Mouse (Mus musculus) lung, postnatal 0 days (tissue): ENCODE measurements around the gene Fars2. TPM values are rescaled to one million over a fixed set of nuclear protein-coding genes. Genes with fewer than 3 reads are reported as not detected.

ENCODE experiments used
- ATAC-seq: fragments of 200-750 bp; cut with Nextera tagmentation; 2 replicates; pipeline ENCODE4 v1.8.0; 2017; ENCODE audit warnings: moderate library complexity
- DNase-seq: peaks from one replicate; pipeline ENCODE4 v3.0.0-alpha.2; 2016; ENCODE audit warnings: low spot score
- H3K27ac ChIP-seq: fragments of 300-500 bp; sonication (generic); 2 replicates; pipeline ENCODE4 v1.5.1; 2014; ENCODE audit warnings: antibody characterized with exemption, mild to moderate bottlenecking, low read length, mixed read lengths
- H3K27me3 ChIP-seq: fragments of 300-500 bp; sonication (generic); replicated peaks from 2 replicates; pipeline ENCODE4 v1.6.1; 2014; ENCODE audit warnings: low read length, mixed read lengths; ENCODE audit not compliant: insufficient read depth
- H3K36me3 ChIP-seq: fragments of 300-500 bp; sonication (generic); 2 replicates; pipeline ENCODE4 v1.6.1; 2014; ENCODE audit warnings: low read length, mixed read lengths; ENCODE audit not compliant: insufficient read depth
- H3K4me1 ChIP-seq: fragments of 300-500 bp; sonication (generic); 2 replicates; pipeline ENCODE4 v1.6.1; 2014; ENCODE audit warnings: antibody characterized with exemption, low read depth, low read length, mixed read lengths; ENCODE audit not compliant: insufficient read depth
- H3K4me2 ChIP-seq: fragments of 300-500 bp; sonication (generic); replicated peaks from 2 replicates; pipeline ENCODE4 v1.6.1; 2014; ENCODE audit warnings: low read depth, mild to moderate bottlenecking, low read length, moderate library complexity, mixed read lengths
- H3K4me3 ChIP-seq: fragments of 300-500 bp; sonication (generic); 2 replicates; pipeline ENCODE4 v1.5.1; 2014; ENCODE audit warnings: low read depth, low read length
- H3K9ac ChIP-seq: fragments of 300-500 bp; sonication (generic); replicated peaks from 2 replicates; pipeline ENCODE4 v1.6.1; 2014; ENCODE audit warnings: low read depth, mild to moderate bottlenecking
- H3K9me3 ChIP-seq: fragments of 300-500 bp; sonication (generic); 2 replicates; pipeline ENCODE4 v1.6.1; 2016; ENCODE audit warnings: low read length, mixed read lengths
- CTCF ChIP-seq: IDR thresholded peaks from 2 replicates; pipeline ENCODE4 v1.5.1; 2016; ENCODE audit warnings: antibody characterized with exemption, mild to moderate bottlenecking
- EP300 ChIP-seq: IDR thresholded peaks from 2 replicates; pipeline ENCODE4 v1.6.1; 2016; ENCODE audit warnings: antibody characterized with exemption, mild to moderate bottlenecking, control low read depth
- WGBS: fragments of 180-500 bp; shearing (Covaris S2); extraction: QIAGEN DNeasy Blood & Tissue Kit; methylation state at CpG from one replicate; pipeline ENCODE4 v1.1.7; 2014; 5-methylcytosine and 5-hydroxymethylcytosine counted together
- polyA plus RNA-seq: library from polyadenylated mRNA; unstranded; fragments of >200 nt; fragmentation: Nextera tagmentation; extraction: Ambion mirVana; gene quantifications from 2 replicates; pipeline ENCODE4 v1.2.1, GENCODE M21; 2015

Gene Fars2
- polyA plus RNA-seq, 1 experiment from 2014 or later = 33.2 TPM

DNA sequence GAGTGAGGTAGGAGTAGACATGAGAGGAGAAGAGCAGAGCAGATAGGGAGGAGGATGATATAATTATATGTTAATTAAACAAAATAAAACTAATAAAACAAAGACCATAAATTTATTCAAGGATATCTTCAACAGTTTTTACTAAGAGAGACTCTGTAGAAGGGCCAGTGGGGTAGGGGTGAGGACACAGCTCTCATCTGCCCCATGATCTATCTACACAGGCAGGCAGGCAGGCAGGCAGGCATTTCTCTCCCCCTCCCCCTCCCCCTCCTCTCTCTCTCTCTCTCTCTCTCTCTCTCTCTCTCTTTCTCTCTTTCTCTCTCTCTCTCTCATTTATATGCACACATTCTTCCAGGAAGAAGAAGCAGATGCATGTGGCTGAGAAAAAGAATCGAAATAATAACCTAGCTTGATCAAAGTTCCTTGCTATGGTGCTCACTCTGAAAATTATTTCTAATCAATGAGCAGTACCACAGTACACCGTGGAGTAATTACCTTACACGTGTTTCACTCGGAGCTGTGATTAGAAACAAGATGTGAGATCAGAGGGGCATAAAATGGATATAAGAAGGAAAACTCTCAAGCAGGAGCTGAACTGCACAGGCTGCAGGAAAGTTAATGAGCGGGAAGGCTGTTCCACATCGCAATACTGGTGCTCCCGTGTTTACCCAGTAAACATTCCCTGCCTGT lies 312.4 kb downstream of the Fars2 start:
- whole genome bisulfite sequencing = 58% methylated on average over 7 of the region's 7 CpGs
- no peaks in the 10 kb centered on the region for H3K36me3 ChIP-seq
- ATAC-seq (no peak), DNase-seq (no peak)
- TF ChIP-seq CTCF (no peak), EP300 (no peak)
- no peaks in the 10 kb centered on the region for H3K27me3 ChIP-seq
- no peak overlapping the region for H3K4me3 ChIP-seq
- no peak overlapping the region for H3K27ac ChIP-seq
- H3K9me3 ChIP-seq = no peaks in the 10 kb centered on the region
- no peak overlapping the region for H3K9ac ChIP-seq
- H3K4me1 ChIP-seq = no peaks in the 10 kb centered on the region
- no peak overlapping the region for H3K4me2 ChIP-seq

DNA sequence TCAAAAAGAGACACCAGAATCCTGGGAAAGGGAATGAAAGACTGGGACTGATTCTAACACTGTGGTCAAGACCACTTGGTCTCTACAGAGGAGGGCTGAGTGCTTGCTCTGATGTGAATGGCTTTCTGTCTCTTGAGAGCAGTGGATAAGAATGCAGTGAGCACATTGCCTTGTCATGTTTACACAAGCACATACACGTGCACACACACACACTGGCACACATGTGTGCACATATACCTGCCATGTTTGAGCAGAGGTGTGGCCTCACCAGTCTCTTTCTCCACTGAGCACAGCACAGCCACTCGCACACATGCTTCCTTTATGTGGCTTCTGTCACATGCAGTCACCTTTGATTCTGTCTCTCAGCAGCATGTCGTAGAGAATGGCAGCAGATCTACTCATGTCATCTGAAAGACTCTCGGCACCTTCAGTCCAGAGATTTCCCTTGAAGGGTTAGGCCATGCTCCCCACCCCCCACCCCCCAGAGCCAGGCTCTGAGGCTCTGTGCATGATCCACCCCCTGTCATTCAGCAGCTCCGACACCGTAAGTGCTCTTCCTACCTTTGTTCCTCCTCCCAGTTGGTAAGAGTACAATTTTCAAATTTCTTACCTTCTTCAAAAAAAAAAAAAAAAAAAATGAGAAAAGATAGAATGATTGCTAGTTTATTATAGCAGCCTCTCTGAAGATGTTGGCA lies 313.4 kb downstream of the Fars2 start:
- 55% methylated on average over 6 of the region's 6 CpGs for WGBS
- no peaks in the 10 kb centered on the region for H3K36me3 ChIP-seq
- H3K27me3 ChIP-seq = no peaks in the 10 kb centered on the region
- DNase-seq (peak; percentile 16), ATAC-seq (peak; percentile 62)
- no peak overlapping the region for H3K9ac ChIP-seq
- H3K4me1 ChIP-seq = no peaks in the 10 kb centered on the region
- H3K27ac ChIP-seq = no peak overlapping the region
- no peaks in the 10 kb centered on the region for H3K9me3 ChIP-seq
- H3K4me3 ChIP-seq = no peak overlapping the region
- TF ChIP-seq CTCF = no peak
- TF ChIP-seq EP300 = no peak
- H3K4me2 ChIP-seq = no peak overlapping the region

DNA sequence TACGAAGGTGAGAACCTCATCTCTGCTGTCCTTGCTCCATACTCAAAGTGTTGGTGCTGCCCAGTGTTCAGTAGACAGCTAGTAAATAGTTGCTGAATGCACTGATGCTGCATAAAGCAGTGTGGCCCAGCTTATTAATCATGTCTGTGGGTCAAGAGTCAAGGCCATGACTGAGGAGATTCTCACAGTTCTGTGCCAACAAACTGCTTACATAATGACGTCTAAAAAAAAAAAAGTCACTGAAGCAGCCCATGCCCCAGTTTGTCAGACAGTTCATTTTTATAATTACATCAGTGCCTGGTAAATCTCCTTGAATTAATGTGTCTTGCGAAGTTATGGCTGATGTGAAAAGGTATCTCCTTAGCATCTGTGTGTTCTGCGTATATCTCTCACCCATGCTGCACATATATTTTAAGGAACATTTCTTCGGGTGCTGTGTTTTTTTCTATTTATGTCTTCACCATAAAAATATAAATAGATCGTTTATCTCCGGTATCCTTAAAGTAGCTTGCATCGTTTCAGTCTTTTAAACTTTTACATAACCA lies 314.8 kb downstream of the Fars2 start:
- no peaks in the 10 kb centered on the region for H3K4me1 ChIP-seq
- no peak overlapping the region for H3K4me2 ChIP-seq
- H3K9ac ChIP-seq = no peak overlapping the region
- no peaks in the 10 kb centered on the region for H3K9me3 ChIP-seq
- no peaks in the 10 kb centered on the region for H3K36me3 ChIP-seq
- WGBS = 74% methylated on average over 8 of the region's 8 CpGs
- no peak overlapping the region for H3K4me3 ChIP-seq
- no peak overlapping the region for H3K27ac ChIP-seq
- DNase-seq (no peak), ATAC-seq (no peak)
- TF ChIP-seq EP300 (no peak), CTCF (no peak)
- H3K27me3 ChIP-seq = no peaks in the 10 kb centered on the region

DNA sequence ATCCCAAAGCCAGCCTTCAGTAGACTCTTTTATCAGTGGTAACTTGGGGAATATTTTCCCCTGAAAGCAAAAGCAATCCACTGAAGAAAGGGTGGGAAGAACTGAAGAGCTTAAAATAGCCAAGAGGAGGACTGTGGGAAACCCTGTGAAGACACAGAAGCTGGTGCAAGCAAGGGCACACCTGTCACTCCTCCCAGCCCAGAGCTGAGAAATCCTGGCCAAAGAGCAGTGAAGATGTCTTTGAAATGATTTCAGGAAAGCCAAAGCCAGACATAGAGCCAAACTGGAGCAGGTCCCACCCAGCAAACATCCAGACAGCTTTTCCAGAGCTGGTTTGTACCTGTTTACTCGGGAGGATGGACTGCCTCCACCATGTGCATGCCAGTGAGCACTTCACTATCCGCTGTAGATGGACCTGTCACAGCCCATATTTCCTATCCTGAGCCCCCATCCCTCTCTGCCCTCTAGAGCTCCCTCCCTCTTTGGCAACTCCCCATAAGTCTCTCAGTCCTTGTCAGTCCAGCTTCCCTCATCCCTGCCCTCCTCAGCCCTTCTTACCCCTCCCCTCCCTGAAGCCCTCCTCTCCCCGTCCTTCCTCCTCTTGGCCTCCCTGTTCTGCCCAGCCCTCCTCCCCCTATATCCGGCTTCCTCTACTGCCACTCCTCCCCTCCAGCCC lies 327.7 kb downstream of the Fars2 start:
- no peaks in the 10 kb centered on the region for H3K4me1 ChIP-seq
- no peaks in the 10 kb centered on the region for H3K27me3 ChIP-seq
- DNase-seq (no peak), ATAC-seq (no peak)
- no peaks in the 10 kb centered on the region for H3K9me3 ChIP-seq
- H3K27ac ChIP-seq = no peak overlapping the region
- no peak for TF ChIP-seq EP300
- TF ChIP-seq CTCF = no peak
- H3K4me3 ChIP-seq = no peak overlapping the region
- WGBS = 42% methylated on average over 4 of the region's 4 CpGs
- H3K4me2 ChIP-seq = no peak overlapping the region
- H3K36me3 ChIP-seq = no peaks in the 10 kb centered on the region
- no peak overlapping the region for H3K9ac ChIP-seq

DNA sequence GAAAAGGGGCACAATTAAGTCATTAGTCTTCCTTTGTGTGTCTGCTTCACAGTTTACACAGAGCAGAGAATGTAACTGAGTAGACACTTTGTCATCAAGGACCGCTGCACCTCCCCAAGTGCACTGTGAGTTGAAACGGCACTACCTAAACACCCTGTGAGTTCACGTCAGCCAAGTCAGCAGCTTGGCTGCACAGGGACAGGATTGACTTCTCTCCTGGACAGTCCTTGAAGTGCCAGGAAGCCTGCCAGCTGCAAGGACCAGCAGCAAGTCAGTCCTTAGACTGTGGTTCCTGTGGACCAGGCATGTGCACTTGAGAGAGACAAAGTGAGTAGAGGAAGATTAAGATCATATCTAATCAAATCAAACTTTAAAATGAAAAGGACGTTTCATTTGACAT lies 330.7 kb downstream of the Fars2 start:
- Histone ChIP-seq H3K4me1 (no peaks in the 10 kb centered on the region), H3K27me3 (no peaks in the 10 kb centered on the region), H3K4me2 (no peak overlapping the region), H3K4me3 (no peak overlapping the region), H3K9ac (no peak overlapping the region), H3K36me3 (no peaks in the 10 kb centered on the region), H3K9me3 (no peaks in the 10 kb centered on the region), H3K27ac (no peak overlapping the region)
- WGBS = 34% methylated on average over 4 of the region's 4 CpGs
- ATAC-seq (no peak), DNase-seq (peak; percentile 20)
- no peak for TF ChIP-seq CTCF
- no peak for TF ChIP-seq EP300

DNA sequence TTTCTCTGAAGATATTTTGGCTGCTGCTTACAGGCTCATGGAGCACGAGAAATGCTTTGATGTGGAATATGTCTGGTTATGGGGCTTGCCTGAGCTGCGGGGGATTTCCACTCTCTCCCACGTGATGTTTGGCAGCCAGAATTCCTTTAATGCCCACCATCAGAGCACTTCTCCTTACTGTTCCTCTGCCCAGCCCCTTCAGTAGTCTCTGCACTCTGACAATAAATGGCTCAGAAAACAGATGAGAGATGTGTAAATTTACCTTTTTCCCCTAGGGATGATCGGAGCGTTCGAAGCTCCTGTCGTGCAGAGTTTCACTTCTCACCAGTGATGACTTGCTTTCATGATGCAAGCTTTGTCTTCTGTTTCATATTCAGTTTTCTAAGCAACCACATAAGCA lies 331.4 kb downstream of the Fars2 start:
- ATAC-seq (no peak), DNase-seq (no peak)
- Histone ChIP-seq H3K4me2 (no peak overlapping the region), H3K27ac (no peak overlapping the region), H3K27me3 (no peaks in the 10 kb centered on the region), H3K4me3 (no peak overlapping the region), H3K4me1 (no peaks in the 10 kb centered on the region), H3K9ac (no peak overlapping the region), H3K36me3 (no peaks in the 10 kb centered on the region), H3K9me3 (no peaks in the 10 kb centered on the region)
- TF ChIP-seq EP300 (no peak), CTCF (no peak)
- 56% methylated on average over 7 of the region's 7 CpGs for WGBS
